Mouse (Mus musculus): ENCODE results near the gene Cbx8. TPM values are rescaled to one million over a fixed set of nuclear protein-coding genes. Genes with fewer than 3 reads are reported as not detected.

Gene Cbx8
- polyA plus RNA-seq, 1 experiment, result 0.20 TPM

DNA sequence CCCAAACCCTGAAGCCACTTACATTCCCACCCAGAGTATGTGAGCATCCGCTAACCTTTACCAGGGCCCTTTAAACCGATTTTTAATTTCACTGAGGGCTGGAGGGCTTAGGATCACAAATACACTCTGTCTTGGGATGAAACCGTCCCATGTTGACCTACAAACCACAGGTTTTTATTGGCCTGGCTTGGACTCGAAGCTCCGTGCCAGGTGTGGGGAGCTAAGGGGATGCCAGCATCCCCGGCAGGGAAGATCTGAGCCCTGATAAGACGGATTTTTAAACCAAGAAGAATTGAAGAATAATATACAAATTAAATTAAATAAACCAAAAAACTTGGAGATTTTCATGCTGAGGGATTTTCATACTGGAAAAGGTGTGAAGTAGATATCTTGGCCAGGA lies 26.3 kb downstream of the Cbx8 start:
- Histone ChIP-seq H3K9me3 (ENCODE audit: control insufficient read depth, low read length) (no peaks in the 10 kb centered on the region), H3K4me3 (replicated peaks) (no peak overlapping the region), H3K4me1 (ENCODE audit: control insufficient read depth) (no peaks in the 10 kb centered on the region), H3K36me3 (ENCODE audit: control insufficient read depth) (no peaks in the 10 kb centered on the region), H3K27me3 (ENCODE audit: control insufficient read depth) (peaks cover 20% of the 10 kb centered on the region)
- no peak for TF ChIP-seq GATA1 (IDR thresholded peaks at IDR 0.05; ENCODE audit: low read length)
- no peak for TF ChIP-seq TAL1 (IDR thresholded peaks at IDR 0.05; ENCODE audit: low read length)

DNA sequence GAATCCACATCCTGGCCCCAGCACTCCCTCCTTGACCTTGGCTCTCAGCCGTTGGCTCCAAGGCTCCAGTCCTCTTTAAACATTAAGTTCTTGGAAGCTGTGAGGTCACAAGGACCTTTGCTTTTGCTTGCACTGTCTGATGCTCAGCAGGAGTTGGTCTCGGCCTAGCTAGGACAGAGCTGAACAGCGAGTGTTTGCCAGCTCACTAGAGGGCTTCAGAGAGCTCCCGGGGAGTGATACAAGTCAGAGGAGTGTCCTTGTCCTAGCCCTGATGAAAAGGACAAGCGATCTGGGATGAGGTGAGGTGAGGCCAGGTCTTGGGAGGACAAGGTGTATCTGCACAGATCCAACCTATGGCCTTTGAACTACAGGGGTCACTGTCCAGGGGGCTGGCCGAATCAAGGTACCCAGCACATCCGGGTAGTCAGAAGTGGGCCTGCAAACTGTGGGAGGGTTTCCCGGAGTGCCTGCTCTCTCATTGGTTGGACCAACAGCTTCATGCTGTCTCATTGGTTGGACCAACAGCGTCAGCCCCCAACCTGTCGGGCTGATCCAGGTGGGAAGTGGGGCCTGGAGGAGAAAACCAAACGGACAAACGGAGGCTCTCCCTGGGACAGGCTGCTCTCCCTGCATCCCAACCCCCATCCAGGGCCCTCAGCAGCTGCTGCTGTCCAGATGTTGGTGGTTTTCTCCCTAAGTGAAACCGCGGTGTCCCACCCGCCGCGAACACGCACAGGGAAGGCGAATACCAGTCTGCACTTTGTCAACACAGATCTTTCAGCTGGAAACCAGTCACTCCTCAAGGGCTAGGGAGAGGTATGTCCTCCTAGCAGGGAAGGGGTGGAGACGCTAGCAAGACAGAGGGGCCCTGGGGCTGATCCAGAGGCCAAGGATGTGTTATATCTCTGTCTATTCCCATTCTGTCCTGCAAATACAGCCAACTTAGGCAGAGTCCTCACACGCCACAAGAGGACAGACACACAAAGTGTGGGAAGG lies 33.0 kb downstream of the Cbx8 start:
- TF ChIP-seq GATA1 (IDR thresholded peaks at IDR 0.05; ENCODE audit: low read length) (no peak), TAL1 (IDR thresholded peaks at IDR 0.05; ENCODE audit: low read length) (no peak)
- H3K9me3 ChIP-seq (ENCODE audit: control insufficient read depth, low read length), result no peaks in the 10 kb centered on the region
- 0 out of 2 replicates have a peak, but pooled peaks cover 3% of the 10 kb centered on the region for H3K4me1 ChIP-seq (ENCODE audit: control insufficient read depth)
- H3K27me3 ChIP-seq (ENCODE audit: control insufficient read depth), result peaks cover 5% of the 10 kb centered on the region
- peak overlapping the region; percentile 32 for H3K4me3 ChIP-seq (replicated peaks)
- H3K36me3 ChIP-seq (ENCODE audit: control insufficient read depth), result no peaks in the 10 kb centered on the region

GRCm38 (mm10) chr11:119006462-119006861 lies 34.3 kb downstream of the Cbx8 start:
- TF ChIP-seq TAL1 (IDR thresholded peaks at IDR 0.05; ENCODE audit: low read length) (no peak), GATA1 (IDR thresholded peaks at IDR 0.05; ENCODE audit: low read length) (no peak)
- Histone ChIP-seq H3K9me3 (ENCODE audit: control insufficient read depth, low read length) (no peaks in the 10 kb centered on the region), H3K4me3 (replicated peaks) (no peak overlapping the region), H3K4me1 (ENCODE audit: control insufficient read depth) (0 out of 2 replicates have a peak, but pooled peaks cover 3% of the 10 kb centered on the region), H3K36me3 (ENCODE audit: control insufficient read depth) (no peaks in the 10 kb centered on the region), H3K27me3 (ENCODE audit: control insufficient read depth) (peaks cover 5% of the 10 kb centered on the region)

GRCm38 (mm10) chr11:119005547-119006275 lies 35.1 kb downstream of the Cbx8 start:
- TF ChIP-seq GATA1 (IDR thresholded peaks at IDR 0.05; ENCODE audit: low read length) (no peak), TAL1 (IDR thresholded peaks at IDR 0.05; ENCODE audit: low read length) (no peak)
- Histone ChIP-seq H3K27me3 (ENCODE audit: control insufficient read depth) (peaks cover 5% of the 10 kb centered on the region), H3K9me3 (ENCODE audit: control insufficient read depth, low read length) (no peaks in the 10 kb centered on the region), H3K36me3 (ENCODE audit: control insufficient read depth) (no peaks in the 10 kb centered on the region), H3K4me1 (ENCODE audit: control insufficient read depth) (0 out of 2 replicates have a peak, but pooled peaks cover 3% of the 10 kb centered on the region), H3K4me3 (replicated peaks) (no peak overlapping the region)

DNA sequence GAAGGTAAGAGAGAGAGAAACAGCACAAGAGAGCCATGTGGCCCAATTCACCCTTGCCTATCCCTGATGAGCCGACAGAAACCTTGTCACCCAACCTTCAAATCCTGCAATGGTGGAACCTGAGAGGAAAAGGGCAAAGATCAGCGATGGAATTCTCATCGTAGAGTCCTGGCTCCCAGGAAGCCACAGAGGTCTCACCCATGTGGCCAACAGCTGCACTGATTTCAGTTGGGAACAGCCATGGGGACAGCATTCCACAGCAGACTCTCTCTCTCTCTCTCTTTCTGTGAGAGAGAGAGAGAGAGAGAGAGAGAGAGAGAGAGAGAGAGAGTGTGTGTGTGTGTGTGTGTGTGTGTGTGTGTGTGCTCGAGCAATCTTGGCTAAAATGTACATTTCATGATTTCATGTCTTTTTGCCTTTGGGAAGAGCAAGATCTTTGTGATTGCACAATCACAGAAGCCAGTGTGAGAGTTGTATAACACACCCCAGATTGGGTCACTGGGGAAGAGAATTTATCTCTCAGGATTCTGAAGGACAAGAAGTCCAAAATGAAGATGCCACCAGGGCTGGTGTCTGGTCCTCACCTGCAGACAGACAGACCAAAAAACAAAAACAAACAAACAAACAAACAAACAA lies 39.2 kb downstream of the Cbx8 start:
- H3K9me3 ChIP-seq (ENCODE audit: control insufficient read depth, low read length), result no peaks in the 10 kb centered on the region
- H3K4me3 ChIP-seq (replicated peaks), result no peak overlapping the region
- peaks cover 20% of the 10 kb centered on the region for H3K27me3 ChIP-seq (ENCODE audit: control insufficient read depth)
- no peak for TF ChIP-seq GATA1 (IDR thresholded peaks at IDR 0.05; ENCODE audit: low read length)
- no peaks in the 10 kb centered on the region for H3K36me3 ChIP-seq (ENCODE audit: control insufficient read depth)
- no peaks in the 10 kb centered on the region for H3K4me1 ChIP-seq (ENCODE audit: control insufficient read depth)

DNA sequence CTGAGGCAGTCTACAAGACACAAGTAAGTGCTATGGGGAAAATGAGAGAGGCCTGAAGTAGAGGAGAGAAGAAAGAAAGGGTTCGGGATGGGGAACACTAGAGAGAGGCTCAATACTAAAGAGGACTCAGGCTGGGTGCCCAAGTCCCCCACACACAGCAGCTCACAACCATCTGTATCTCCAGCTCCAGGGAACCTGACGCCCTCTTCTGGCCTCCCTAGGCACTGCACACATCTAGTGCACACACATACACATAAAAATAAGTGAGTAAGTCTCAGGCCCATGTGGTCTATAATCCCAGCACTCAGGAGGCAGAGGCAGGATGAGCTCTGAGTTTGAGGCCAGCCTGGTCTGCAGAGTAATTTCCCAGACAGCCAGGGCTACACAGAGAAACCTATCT lies 39.9 kb downstream of the Cbx8 start:
- no peak for TF ChIP-seq TAL1 (IDR thresholded peaks at IDR 0.05; ENCODE audit: low read length)
- TF ChIP-seq GATA1 (IDR thresholded peaks at IDR 0.05; ENCODE audit: low read length), result no peak
- Histone ChIP-seq H3K9me3 (ENCODE audit: control insufficient read depth, low read length) (no peaks in the 10 kb centered on the region), H3K4me3 (replicated peaks) (no peak overlapping the region), H3K4me1 (ENCODE audit: control insufficient read depth) (no peaks in the 10 kb centered on the region), H3K27me3 (ENCODE audit: control insufficient read depth) (peaks cover 20% of the 10 kb centered on the region), H3K36me3 (ENCODE audit: control insufficient read depth) (no peaks in the 10 kb centered on the region)

- Histone ChIP-seq H3K4me1 (ENCODE audit: control insufficient read depth) (no peaks in the 10 kb centered on the region), H3K27me3 (ENCODE audit: control insufficient read depth) (peaks cover 20% of the 10 kb centered on the region), H3K36me3 (ENCODE audit: control insufficient read depth) (no peaks in the 10 kb centered on the region), H3K9me3 (ENCODE audit: control insufficient read depth, low read length) (no peaks in the 10 kb centered on the region), H3K4me3 (replicated peaks) (no peak overlapping the region)
- TF ChIP-seq GATA1 (IDR thresholded peaks at IDR 0.05; ENCODE audit: low read length) (no peak), TAL1 (IDR thresholded peaks at IDR 0.05; ENCODE audit: low read length) (no peak)
Observed at GRCm38 (mm10) chr11:118999361-118999804, 41.4 kb downstream of the Cbx8 start.

DNA sequence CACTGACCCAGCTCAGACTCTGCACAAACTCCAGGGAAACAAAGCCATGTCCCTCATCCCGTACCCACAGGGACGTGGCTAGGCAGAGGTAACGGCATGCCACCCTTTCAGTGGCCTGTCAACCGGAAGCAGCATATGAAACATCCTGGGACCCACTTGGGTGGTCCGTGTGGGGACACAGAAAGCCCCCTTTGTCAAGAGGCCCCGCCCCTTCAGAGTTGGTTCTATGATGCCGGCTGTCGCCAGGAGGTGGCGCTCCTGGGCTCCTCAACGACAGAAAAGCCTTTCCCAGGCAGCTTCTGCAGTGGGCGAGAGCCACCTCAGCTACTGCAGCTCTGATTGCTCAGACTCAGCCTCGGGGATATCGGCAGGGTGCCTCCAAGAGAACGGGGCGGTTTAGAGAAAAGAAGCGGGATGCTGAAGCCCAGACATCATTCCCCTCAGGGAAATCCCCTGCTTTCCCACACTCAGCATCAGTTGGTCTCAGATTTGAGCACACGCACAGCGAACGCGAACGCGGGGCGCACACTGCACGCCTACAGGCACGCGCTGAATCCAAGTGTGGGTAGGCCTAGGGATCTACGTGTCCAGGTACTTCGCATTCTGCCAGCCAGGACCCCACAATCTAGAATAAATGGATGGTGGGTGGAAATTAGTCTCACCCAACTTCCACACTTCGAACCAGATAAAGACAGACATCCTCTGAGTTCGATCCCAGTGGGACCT lies 42.1 kb downstream of the Cbx8 start:
- H3K27me3 ChIP-seq (ENCODE audit: control insufficient read depth), result peaks cover 20% of the 10 kb centered on the region
- TF ChIP-seq TAL1 (IDR thresholded peaks at IDR 0.05; ENCODE audit: low read length) (no peak), GATA1 (IDR thresholded peaks at IDR 0.05; ENCODE audit: low read length) (no peak)
- H3K4me1 ChIP-seq (ENCODE audit: control insufficient read depth), result no peaks in the 10 kb centered on the region
- no peaks in the 10 kb centered on the region for H3K9me3 ChIP-seq (ENCODE audit: control insufficient read depth, low read length)
- H3K4me3 ChIP-seq (replicated peaks), result no peak overlapping the region
- H3K36me3 ChIP-seq (ENCODE audit: control insufficient read depth), result no peaks in the 10 kb centered on the region
